Mouse (Mus musculus) thymus, postnatal 10 days (tissue): ENCODE measurements around the gene Spaca1.
"Not testable (repeated sequence)": the region's sequence is repeated elsewhere in the genome, so short reads cannot be mapped to it uniquely, and the experiment has no call there.

ENCODE experiments used
- DNase-seq, 2 experiments: peaks; one replicate each; pipeline ENCODE4 v3.0.0; 2021; ENCODE audit warnings: low spot score in 2 of 2

Spaca1 gene

GRCm38 (mm10) chr4:34049571-34050255 is at the start of gene Spaca1:
Spaca1 (minus strand) TSS chr4:34050191.
- DNase-seq: peak in 1 of 2 experiments; percentile 4

GRCm38 (mm10) chr4:34087286-34087685 is 37.3 kb upstream of the Spaca1 start:
- not testable (repeated sequence) for DNase-seq

- no peak for DNase-seq
Observed at GRCm38 (mm10) chr4:34081064-34081463, 31.1 kb upstream of the Spaca1 start.

GRCm38 (mm10) chr4:34069002-34069401 is 19.0 kb upstream of the Spaca1 start:
- DNase-seq: no peak

- DNase-seq: no peak
Observed at GRCm38 (mm10) chr4:34058320-34058719, 8.3 kb upstream of the Spaca1 start.

GRCm38 (mm10) chr4:34026771-34027170 is 23.2 kb downstream of the Spaca1 start:
- DNase-seq: no peak

GRCm38 (mm10) chr4:34021456-34021855 is 28.5 kb downstream of the Spaca1 start:
- DNase-seq: no peak

GRCm38 (mm10) chr4:33996382-33996781 is 53.6 kb downstream of the Spaca1 start:
- no peak for DNase-seq

GRCm38 (mm10) chr4:33992687-33993086 is 57.3 kb downstream of the Spaca1 start:
- no peak for DNase-seq

GRCm38 (mm10) chr4:33988466-33989089 is 61.4 kb downstream of the Spaca1 start:
- no peak for DNase-seq
